Mouse (Mus musculus) heart, embryonic 14.5 days (tissue): ENCODE data around the gene Rere. TPM values are rescaled to one million over a fixed set of nuclear protein-coding genes. Genes with fewer than 3 reads are reported as not detected.
A peak's percentile ranks its signal among the peaks of the same experiment; 100 is the strongest.
"Not testable (repeated sequence)": the region's sequence is repeated elsewhere in the genome, so short reads cannot be mapped to it uniquely, and the experiment has no call there.

ENCODE experiments used
- ATAC-seq: fragments of 200-750 bp; cut with Nextera tagmentation; 2 replicates; pipeline ENCODE4 v1.8.0; 2017; ENCODE audit warnings: low read depth, moderate TSS enrichment; ENCODE audit not compliant: insufficient number of reproducible peaks, insufficient read depth, low FRiP score
- H3K27ac ChIP-seq, 2 experiments: fragments of 200-500 bp in 1 of 2; fragments of 300-500 bp in 1 of 2; sonication (generic) in 1 of 2; replicated peaks in 1 of 2; 2 replicates each; pipeline ENCODE4 v1.5.1; 2012 to 2014; ENCODE audit warnings: low read depth in 2 of 2, low read length in 2 of 2, control low read depth in 1 of 2, mild to moderate bottlenecking in 1 of 2, mixed read lengths in 1 of 2; ENCODE audit not compliant: control insufficient read depth in 1 of 2, insufficient read depth in 1 of 2
- H3K27me3 ChIP-seq: fragments of 300-500 bp; sonication (generic); 2 replicates; pipeline ENCODE4 v1.6.1; 2014; ENCODE audit warnings: mild to moderate bottlenecking, low read length, control low read depth; ENCODE audit not compliant: control insufficient read depth, insufficient read depth
- H3K36me3 ChIP-seq: fragments of 300-500 bp; sonication (generic); 2 replicates; pipeline ENCODE4 v1.6.1; 2014; ENCODE audit warnings: mild to moderate bottlenecking, control low read depth, low read length, mixed read lengths; ENCODE audit not compliant: control insufficient read depth, insufficient read depth
- H3K4me1 ChIP-seq, 2 experiments: fragments of 200-500 bp in 1 of 2; fragments of 300-500 bp in 1 of 2; sonication (generic) in 1 of 2; 2 replicates each; pipeline ENCODE4 v1.6.1; 2012 to 2014; ENCODE audit warnings: low read length in 2 of 2, control low read depth in 1 of 2, mixed read lengths in 1 of 2; ENCODE audit not compliant: control insufficient read depth in 2 of 2, insufficient read depth in 2 of 2
- H3K4me2 ChIP-seq: fragments of 300-500 bp; sonication (generic); 2 replicates; pipeline ENCODE4 v1.6.1; 2014; ENCODE audit warnings: mild to moderate bottlenecking, low read length
- H3K4me3 ChIP-seq, 2 experiments: fragments of 200-500 bp in 1 of 2; fragments of 300-500 bp in 1 of 2; sonication (generic) in 1 of 2; 2 replicates each; pipeline ENCODE4 v1.5.1; 2012 to 2014; ENCODE audit warnings: low read length in 2 of 2, mild to moderate bottlenecking in 2 of 2, control low read depth in 1 of 2, low read depth in 1 of 2, moderate library complexity in 1 of 2; ENCODE audit not compliant: control insufficient read depth in 1 of 2, insufficient read depth in 1 of 2
- H3K9ac ChIP-seq: fragments of 300-500 bp; sonication (generic); 2 replicates; pipeline ENCODE4 v1.6.1; 2014; ENCODE audit warnings: mild to moderate bottlenecking, low read length
- H3K9me3 ChIP-seq: fragments of 300-500 bp; sonication (generic); 2 replicates; pipeline ENCODE4 v1.6.1; 2016; ENCODE audit warnings: low read length, control low read depth; ENCODE audit not compliant: control insufficient read depth
- WGBS: fragments of 180-500 bp; shearing (Covaris S2); extraction: QIAGEN DNeasy Blood & Tissue Kit; methylation state at CpG from one replicate; pipeline ENCODE4 v1.1.7; 2014; 5-methylcytosine and 5-hydroxymethylcytosine counted together
- polyA plus RNA-seq: library from polyadenylated mRNA; unstranded; fragments of >200 nt; fragmentation: Nextera tagmentation; extraction: Ambion mirVana; gene quantifications from 2 replicates; pipeline ENCODE4 v1.2.1, GENCODE M21; 2014

Gene Rere
- polyA plus RNA-seq, 1 experiment from 2014 or later, result 28.5 TPM

DNA sequence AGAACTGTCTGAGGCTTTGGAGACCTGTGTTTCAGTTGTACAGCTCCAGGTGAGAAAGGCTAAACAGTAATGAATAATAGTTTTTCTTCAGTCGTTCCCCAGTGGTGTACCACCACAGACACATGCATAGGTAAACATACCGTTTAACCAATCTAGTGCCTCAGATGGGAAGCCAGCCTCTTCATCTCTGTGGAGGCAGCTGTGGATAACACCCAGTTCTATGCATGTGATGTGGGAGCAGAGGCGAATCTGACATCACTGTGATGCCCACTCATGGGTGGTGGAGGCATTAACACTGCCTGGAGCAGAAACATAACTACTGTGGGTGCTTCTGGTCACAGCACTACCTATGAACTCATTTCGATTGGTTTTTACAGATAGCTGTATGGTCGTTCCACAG is 314.5 kb downstream of the Rere start:
- Histone ChIP-seq H3K9ac (no peak overlapping the region), H3K4me1 (peaks cover 23 to 55% of the 10 kb centered on the region in 2 experiments), H3K4me3 (no peak overlapping the region), H3K27me3 (no peaks in the 10 kb centered on the region), H3K27ac (no peak overlapping the region), H3K4me2 (no peak overlapping the region), H3K9me3 (no peaks in the 10 kb centered on the region), H3K36me3 (no peaks in the 10 kb centered on the region)
- 82% methylated on average over 5 of the region's 5 CpGs for WGBS
- ATAC-seq, result no peak

GRCm38 (mm10) chr4:150598686-150599085 is 317.2 kb downstream of the Rere start:
- Histone ChIP-seq H3K27me3 (no peaks in the 10 kb centered on the region), H3K4me3 (no peak overlapping the region), H3K36me3 (no peaks in the 10 kb centered on the region), H3K9me3 (no peaks in the 10 kb centered on the region), H3K27ac (peak overlapping the region in 1 of 2 experiments; percentile 34; a peak in 1 of 4 replicates), H3K4me2 (no peak overlapping the region), H3K4me1 (peaks cover 16 to 30% of the 10 kb centered on the region in 2 experiments), H3K9ac (no peak overlapping the region)
- no peak for ATAC-seq
- 12% methylated on average over 1 of the region's 1 CpGs for WGBS

DNA sequence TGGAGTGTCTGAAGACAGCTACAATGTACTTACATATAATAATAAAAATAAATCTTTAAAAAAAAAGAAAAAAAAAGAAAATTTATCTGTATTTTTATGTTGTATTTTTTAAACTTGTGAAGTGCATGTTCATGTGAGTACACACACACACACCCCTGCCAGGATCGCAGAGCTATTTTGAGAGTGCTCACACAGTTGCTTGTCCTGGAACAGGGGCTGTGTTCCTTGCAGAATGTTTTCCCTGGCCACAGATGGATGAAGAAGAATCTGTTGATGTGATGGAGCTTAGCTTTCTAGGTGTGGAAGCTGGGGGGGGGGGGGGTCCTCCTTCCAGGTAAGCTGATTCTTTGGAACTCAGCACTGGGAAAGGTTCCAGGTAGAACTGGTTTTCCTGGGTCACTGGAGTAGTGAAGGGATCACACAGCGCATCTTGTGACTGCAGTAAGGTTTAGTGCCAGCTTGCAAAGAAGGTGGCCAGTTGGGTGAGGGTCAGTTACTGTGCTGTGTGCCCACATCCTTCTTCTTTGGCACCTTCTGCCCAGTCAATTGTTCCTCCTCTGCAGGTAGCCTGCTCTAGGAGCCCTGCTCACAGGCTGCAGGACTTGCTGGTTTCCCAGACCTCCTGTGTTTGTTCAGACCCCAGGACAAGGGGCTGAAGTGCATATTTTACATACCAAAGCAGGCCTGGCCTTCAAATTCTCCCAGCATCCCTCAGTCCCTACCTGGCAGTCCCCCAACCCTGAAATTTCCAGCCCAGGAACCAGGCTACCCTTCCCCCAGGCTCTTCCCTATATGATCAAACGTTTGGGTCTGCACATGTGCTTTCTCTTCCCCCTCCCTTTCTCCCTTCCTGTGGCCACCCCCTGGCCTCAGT is 317.9 kb downstream of the Rere start:
- H3K27me3 ChIP-seq, result no peaks in the 10 kb centered on the region
- 45% methylated on average over 3 of the region's 3 CpGs for WGBS
- peak overlapping the region; percentile 16; the same call in 1 of the 2 replicates for H3K4me2 ChIP-seq
- no peaks in the 10 kb centered on the region for H3K36me3 ChIP-seq
- ATAC-seq, result peak; percentile 35; the same call in 1 of the 2 replicates
- H3K4me3 ChIP-seq, result no peak overlapping the region
- H3K27ac ChIP-seq, result peak overlapping the region; percentile 57 to 68; a peak in 3 of 4 replicates
- peak overlapping the region; percentile 11; the same call in 1 of the 2 replicates for H3K9ac ChIP-seq
- no peaks in the 10 kb centered on the region for H3K9me3 ChIP-seq
- peaks cover 16 to 30% of the 10 kb centered on the region in 2 experiments for H3K4me1 ChIP-seq

- ATAC-seq, H3K27me3 ChIP-seq, H3K9me3 ChIP-seq, H3K36me3 ChIP-seq, H3K9ac ChIP-seq, H3K27ac ChIP-seq, H3K4me3 ChIP-seq, H3K4me2 ChIP-seq: not testable (repeated sequence)
- WGBS, result 92% methylated on average over 2 of the region's 2 CpGs
- H3K4me1 ChIP-seq, result peaks cover 16 to 30% of the 10 kb centered on the region in 2 experiments
Observed at GRCm38 (mm10) chr4:150600503-150600902, 319.1 kb downstream of the Rere start.

DNA sequence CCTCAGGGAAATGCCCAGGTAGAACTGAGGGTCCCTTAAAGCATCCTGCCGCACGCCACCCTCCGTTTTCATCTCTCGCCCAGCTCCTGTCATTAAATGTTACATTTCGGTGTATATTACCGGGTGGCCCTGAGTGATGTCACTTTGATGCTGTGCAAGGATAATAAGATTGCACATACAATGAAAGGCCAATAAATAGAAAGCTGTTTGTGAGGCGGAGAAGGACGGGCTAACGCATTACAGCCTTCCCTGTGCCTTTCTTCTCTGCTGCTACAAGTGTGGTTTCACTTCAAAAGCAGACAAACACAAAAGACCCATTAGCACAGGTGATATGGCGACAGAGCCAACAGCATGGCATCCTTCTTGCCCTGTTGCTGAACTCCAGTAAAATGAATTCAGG is 320.0 kb downstream of the Rere start:
- 90% methylated on average over 10 of the region's 10 CpGs for WGBS
- ATAC-seq, result no peak
- Histone ChIP-seq H3K27me3 (no peaks in the 10 kb centered on the region), H3K9me3 (no peaks in the 10 kb centered on the region), H3K4me3 (no peak overlapping the region), H3K36me3 (no peaks in the 10 kb centered on the region), H3K27ac (no peak overlapping the region), H3K9ac (no peak overlapping the region), H3K4me2 (no peak overlapping the region), H3K4me1 (peaks cover 16 to 24% of the 10 kb centered on the region in 2 experiments)

DNA sequence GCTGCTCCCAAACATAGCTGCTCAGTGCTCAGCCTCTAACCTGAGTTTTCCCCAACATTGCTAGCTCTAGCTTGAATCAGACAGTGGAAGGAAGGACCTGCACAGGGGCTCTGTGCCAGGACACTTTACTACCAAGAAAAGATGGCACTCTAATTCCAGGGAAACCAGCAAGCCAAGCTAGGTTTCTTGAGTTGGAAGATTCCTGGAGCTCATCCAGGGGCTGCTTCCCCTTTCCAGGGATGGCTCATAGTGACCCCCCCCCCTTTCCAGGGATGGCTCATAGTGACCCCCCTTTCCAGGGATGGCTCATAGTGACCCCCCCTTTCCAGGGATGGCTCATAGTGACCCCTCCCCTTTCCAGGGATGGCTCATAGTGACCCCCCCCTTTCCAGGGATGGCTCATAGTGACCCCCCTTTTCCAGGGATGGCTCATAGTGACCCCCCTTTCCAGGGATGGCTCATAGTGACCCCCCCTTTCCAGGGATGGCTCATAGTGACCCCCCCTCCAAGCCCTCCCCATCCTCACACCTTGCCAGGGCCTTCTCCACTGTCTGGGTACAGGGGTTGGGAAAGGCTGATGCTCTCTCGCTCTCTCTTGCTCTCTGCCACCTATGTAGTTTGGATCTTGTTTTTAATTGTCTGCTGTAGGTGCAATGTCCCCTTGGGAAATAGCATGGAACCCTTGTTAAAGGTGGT is 322.1 kb downstream of the Rere start:
- ATAC-seq, result no peak
- H3K27ac ChIP-seq, result no peak overlapping the region

DNA sequence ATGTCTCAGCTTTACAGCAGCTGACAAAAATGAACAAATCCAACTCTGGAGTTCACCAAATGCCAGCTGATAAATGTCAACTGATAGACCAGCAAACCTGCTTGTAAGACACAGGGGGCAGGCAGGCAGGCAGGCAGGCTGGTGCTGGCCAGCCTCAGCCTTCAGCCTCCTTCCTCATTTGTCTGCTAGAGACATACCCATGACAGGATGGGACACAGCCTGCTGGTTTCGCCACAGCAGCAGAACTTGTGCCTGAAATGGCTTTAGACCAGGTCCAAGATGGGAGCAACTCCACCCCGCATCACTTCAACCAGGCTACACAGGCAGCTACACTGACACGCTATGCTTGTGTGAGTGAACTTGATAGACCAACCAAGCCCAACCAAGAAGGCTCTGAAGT is 324.4 kb downstream of the Rere start:
- no peak overlapping the region for H3K27ac ChIP-seq
- H3K4me1 ChIP-seq, result peaks cover 4 to 5% of the 10 kb centered on the region in 2 experiments; a peak in 3 of 4 replicates
- no peak overlapping the region for H3K4me2 ChIP-seq
- ATAC-seq, result no peak
- H3K27me3 ChIP-seq, result no peaks in the 10 kb centered on the region
- peaks cover 2% of the 10 kb centered on the region for H3K36me3 ChIP-seq
- 91% methylated on average over 3 of the region's 3 CpGs for WGBS
- H3K9me3 ChIP-seq, result no peaks in the 10 kb centered on the region
- H3K9ac ChIP-seq, result no peak overlapping the region
- no peak overlapping the region for H3K4me3 ChIP-seq

More for the DNA sequence above, 322.1 kb downstream of the Rere start:
- Histone ChIP-seq H3K4me3 (no peak overlapping the region), H3K9ac (no peak overlapping the region), H3K27me3 (no peaks in the 10 kb centered on the region), H3K4me1 (peaks cover 10 to 17% of the 10 kb centered on the region in 2 experiments), H3K36me3 (no peaks in the 10 kb centered on the region), H3K4me2 (no peak overlapping the region), H3K9me3 (no peaks in the 10 kb centered on the region)
- WGBS, result 100% methylated on average over 1 of the region's 1 CpGs
